Mouse (Mus musculus): ENCODE results near the gene Cacnb3. TPM values are rescaled to one million over a fixed set of nuclear protein-coding genes. Genes with fewer than 3 reads are reported as not detected.
"Not testable (repeated sequence)": the region's sequence is repeated elsewhere in the genome, so short reads cannot be mapped to it uniquely, and the experiment has no call there.

Cacnb3 gene
- polyA plus RNA-seq (2015; fragmentation: Nextera tagmentation; extraction: Ambion mirVana) = 7.4 and 10.7 TPM in 2 replicates

- no peak within 1 kb of the TSS for H3K4me3 ChIP-seq (ENCODE audit: low read depth, low read length)
- no peak for TF ChIP-seq CTCF (IDR thresholded peaks at IDR 0.05)
- peaks cover 17% of the 10 kb centered on the region; the same call in 1 of the 2 replicates for H3K4me1 ChIP-seq (ENCODE audit: insufficient read depth, low read depth, low read length)
- no peaks in the 10 kb centered on the region for H3K9me3 ChIP-seq (ENCODE audit: low read length)
- H3K27me3 ChIP-seq (replicated peaks; ENCODE audit: insufficient read depth, low read length) = peaks cover 13% of the 10 kb centered on the region
- peak within 1 kb of the TSS; percentile 57 for H3K4me2 ChIP-seq (replicated peaks; ENCODE audit: low read depth, low read length)
- no peak within 1 kb of the TSS for H3K9ac ChIP-seq (replicated peaks; ENCODE audit: low read depth)
- no peak within 1 kb of the TSS for H3K27ac ChIP-seq (ENCODE audit: low read length)
- DNase-seq (ENCODE audit: low spot score) (no peak), ATAC-seq (no peak)
- H3K36me3 ChIP-seq (ENCODE audit: insufficient read depth, low read length) = no peaks in the 10 kb centered on the region
- WGBS = 51% methylated on average over 4 of the region's 4 CpGs
Observed at GRCm38 (mm10) chr15:98630540-98630939, at the start of gene Cacnb3. TSS of gene Cacnb3 (plus strand) at chr15:98630840.

DNA sequence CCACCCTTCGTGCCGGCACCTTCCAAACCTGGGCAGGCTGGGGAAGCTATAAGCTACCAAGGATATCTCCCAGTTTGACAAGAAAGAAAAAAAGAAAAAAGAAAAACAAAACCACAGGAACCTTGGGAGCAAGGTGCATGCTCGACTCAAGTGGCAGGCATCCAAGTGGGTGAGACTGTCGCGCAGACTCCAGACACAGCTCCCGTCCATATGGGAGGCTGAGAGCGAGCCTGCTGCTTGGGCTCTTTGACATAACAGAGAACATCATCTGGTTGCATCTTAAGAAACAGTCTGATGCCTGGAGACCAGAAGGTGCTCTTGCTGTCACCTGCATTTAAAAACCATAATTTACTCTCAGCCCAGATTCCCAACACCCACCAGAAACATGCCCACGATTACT is 48.2 kb upstream of the Cacnb3 start:
- TF ChIP-seq CTCF (IDR thresholded peaks at IDR 0.05) = no peak
- TF ChIP-seq EP300 (IDR thresholded peaks at IDR 0.05) = no peak
- Histone ChIP-seq H3K4me3 (ENCODE audit: low read depth, low read length) (no peak overlapping the region), H3K36me3 (ENCODE audit: insufficient read depth, low read length) (no peaks in the 10 kb centered on the region), H3K9me3 (ENCODE audit: low read length) (no peaks in the 10 kb centered on the region), H3K4me2 (replicated peaks; ENCODE audit: low read depth, low read length) (no peak overlapping the region), H3K4me1 (ENCODE audit: insufficient read depth, low read depth, low read length) (no peaks in the 10 kb centered on the region), H3K9ac (replicated peaks; ENCODE audit: low read depth) (no peak overlapping the region), H3K27ac (ENCODE audit: low read length) (no peak overlapping the region), H3K27me3 (replicated peaks; ENCODE audit: insufficient read depth, low read length) (no peaks in the 10 kb centered on the region)
- no peak for ATAC-seq
- DNase-seq (ENCODE audit: low spot score) = no peak
- 59% methylated on average over 8 of the region's 8 CpGs for WGBS

GRCm38 (mm10) chr15:98582996-98583395 is 47.6 kb upstream of the Cacnb3 start:
- ATAC-seq (no peak), DNase-seq (ENCODE audit: low spot score) (no peak)
- 57% methylated on average over 8 of the region's 8 CpGs for WGBS
- Histone ChIP-seq H3K4me3 (ENCODE audit: low read depth, low read length) (no peak overlapping the region), H3K4me2 (replicated peaks; ENCODE audit: low read depth, low read length) (no peak overlapping the region), H3K36me3 (ENCODE audit: insufficient read depth, low read length) (no peaks in the 10 kb centered on the region), H3K27ac (ENCODE audit: low read length) (no peak overlapping the region), H3K9me3 (ENCODE audit: low read length) (no peaks in the 10 kb centered on the region), H3K4me1 (ENCODE audit: insufficient read depth, low read depth, low read length) (no peaks in the 10 kb centered on the region), H3K27me3 (replicated peaks; ENCODE audit: insufficient read depth, low read length) (no peaks in the 10 kb centered on the region), H3K9ac (replicated peaks; ENCODE audit: low read depth) (no peak overlapping the region)
- TF ChIP-seq CTCF (IDR thresholded peaks at IDR 0.05) (no peak), EP300 (IDR thresholded peaks at IDR 0.05) (no peak)

- DNase-seq (ENCODE audit: low spot score) (no peak), ATAC-seq (no peak)
- 0 out of 2 replicates have a peak overlapping the region, but pooled peaks have one; percentile 14 for H3K27ac ChIP-seq (ENCODE audit: low read length)
- H3K9ac ChIP-seq (replicated peaks; ENCODE audit: low read depth) = no peak overlapping the region
- WGBS = 26% methylated on average over 7 of the region's 7 CpGs
- H3K27me3 ChIP-seq (replicated peaks; ENCODE audit: insufficient read depth, low read length) = no peaks in the 10 kb centered on the region
- no peak overlapping the region for H3K4me3 ChIP-seq (ENCODE audit: low read depth, low read length)
- no peaks in the 10 kb centered on the region for H3K4me1 ChIP-seq (ENCODE audit: insufficient read depth, low read depth, low read length)
- no peaks in the 10 kb centered on the region for H3K36me3 ChIP-seq (ENCODE audit: insufficient read depth, low read length)
- H3K4me2 ChIP-seq (replicated peaks; ENCODE audit: low read depth, low read length) = no peak overlapping the region
- TF ChIP-seq CTCF (IDR thresholded peaks at IDR 0.05) = no peak
- TF ChIP-seq EP300 (IDR thresholded peaks at IDR 0.05) = no peak
- no peaks in the 10 kb centered on the region for H3K9me3 ChIP-seq (ENCODE audit: low read length)
Observed at GRCm38 (mm10) chr15:98585421-98585820, 45.2 kb upstream of the Cacnb3 start.

- whole genome bisulfite sequencing = 63% methylated on average over 9 of the region's 9 CpGs
- not testable (repeated sequence) for H3K9me3 ChIP-seq (ENCODE audit: low read length); H3K36me3 ChIP-seq (ENCODE audit: insufficient read depth, low read length); DNase-seq (ENCODE audit: low spot score); H3K4me3 ChIP-seq (ENCODE audit: low read depth, low read length); ATAC-seq; H3K27ac ChIP-seq (ENCODE audit: low read length); H3K9ac ChIP-seq (replicated peaks; ENCODE audit: low read depth); H3K4me2 ChIP-seq (replicated peaks; ENCODE audit: low read depth, low read length); H3K27me3 ChIP-seq (replicated peaks; ENCODE audit: insufficient read depth, low read length); H3K4me1 ChIP-seq (ENCODE audit: insufficient read depth, low read depth, low read length)
Observed at GRCm38 (mm10) chr15:98586141-98586540, 44.5 kb upstream of the Cacnb3 start.

GRCm38 (mm10) chr15:98587751-98588150 is 42.9 kb upstream of the Cacnb3 start:
- WGBS = 77% methylated on average over 11 of the region's 11 CpGs
- H3K27ac ChIP-seq (ENCODE audit: low read length) = no peak overlapping the region
- ATAC-seq = no peak
- H3K4me1 ChIP-seq (ENCODE audit: insufficient read depth, low read depth, low read length) = no peaks in the 10 kb centered on the region
- no peak overlapping the region for H3K4me3 ChIP-seq (ENCODE audit: low read depth, low read length)
- H3K27me3 ChIP-seq (replicated peaks; ENCODE audit: insufficient read depth, low read length) = no peaks in the 10 kb centered on the region
- no peak overlapping the region for H3K9ac ChIP-seq (replicated peaks; ENCODE audit: low read depth)
- no peak for DNase-seq (ENCODE audit: low spot score)
- H3K9me3 ChIP-seq (ENCODE audit: low read length) = no peaks in the 10 kb centered on the region
- H3K4me2 ChIP-seq (replicated peaks; ENCODE audit: low read depth, low read length) = no peak overlapping the region
- TF ChIP-seq CTCF (IDR thresholded peaks at IDR 0.05) = no peak
- TF ChIP-seq EP300 (IDR thresholded peaks at IDR 0.05) = no peak
- H3K36me3 ChIP-seq (ENCODE audit: insufficient read depth, low read length) = peaks cover 5% of the 10 kb centered on the region; the same call in 1 of the 2 replicates

All from lung, postnatal 0 days (tissue).